Mouse (Mus musculus) cerebellum, postnatal 10 days (tissue): ENCODE measurements around the gene Alpk1.
"Not testable (repeated sequence)": the region's sequence is repeated elsewhere in the genome, so short reads cannot be mapped to it uniquely, and the experiment has no call there.

Experiments
- DNase-seq, 2 experiments: peaks; one replicate each; pipeline ENCODE4 v3.0.0; 2021; ENCODE audit warnings: mixed read lengths in 2 of 2

The Alpk1 gene

DNA sequence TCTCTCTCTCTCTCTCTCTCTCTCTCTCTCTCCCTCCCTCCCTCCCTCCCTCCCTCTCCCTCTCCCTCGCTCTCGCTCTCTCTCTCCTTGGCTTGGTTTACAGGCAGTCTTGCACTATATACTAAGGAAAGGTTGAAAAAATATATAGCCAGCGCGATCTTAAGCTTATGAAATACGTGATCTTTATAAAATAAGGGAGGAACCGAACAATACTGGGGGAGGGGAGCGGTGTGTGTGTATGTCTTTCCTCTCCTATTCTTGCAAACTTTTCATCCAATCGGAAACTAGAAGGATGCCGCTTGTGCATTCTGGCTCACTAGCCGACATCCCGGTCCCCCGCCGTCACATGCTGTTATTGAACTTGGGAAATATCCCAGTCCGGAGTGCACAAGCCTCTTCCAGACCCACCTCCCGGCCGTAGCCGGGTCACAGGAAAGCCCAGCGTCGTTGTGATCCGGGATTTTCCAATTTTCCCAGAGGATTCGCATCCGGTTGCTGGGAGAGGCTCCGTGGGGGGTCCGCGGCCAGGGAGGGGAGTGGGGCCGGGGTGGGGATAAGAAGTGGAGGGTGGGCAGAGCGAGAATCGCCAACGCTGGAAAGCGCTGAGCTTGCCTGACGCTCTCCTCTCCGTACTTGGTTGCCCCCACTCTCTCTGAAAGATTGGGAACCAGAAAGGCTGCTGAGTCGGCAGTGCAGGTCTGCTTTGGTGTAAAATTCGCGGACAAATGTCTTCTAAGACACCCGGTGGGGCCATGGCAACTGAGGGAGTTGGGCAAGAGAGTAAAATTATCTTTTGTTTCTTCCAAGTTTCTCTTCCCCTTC, 10.1 kb upstream of the Alpk1 start:
- peak; percentile 63 to 65 for DNase-seq

DNA sequence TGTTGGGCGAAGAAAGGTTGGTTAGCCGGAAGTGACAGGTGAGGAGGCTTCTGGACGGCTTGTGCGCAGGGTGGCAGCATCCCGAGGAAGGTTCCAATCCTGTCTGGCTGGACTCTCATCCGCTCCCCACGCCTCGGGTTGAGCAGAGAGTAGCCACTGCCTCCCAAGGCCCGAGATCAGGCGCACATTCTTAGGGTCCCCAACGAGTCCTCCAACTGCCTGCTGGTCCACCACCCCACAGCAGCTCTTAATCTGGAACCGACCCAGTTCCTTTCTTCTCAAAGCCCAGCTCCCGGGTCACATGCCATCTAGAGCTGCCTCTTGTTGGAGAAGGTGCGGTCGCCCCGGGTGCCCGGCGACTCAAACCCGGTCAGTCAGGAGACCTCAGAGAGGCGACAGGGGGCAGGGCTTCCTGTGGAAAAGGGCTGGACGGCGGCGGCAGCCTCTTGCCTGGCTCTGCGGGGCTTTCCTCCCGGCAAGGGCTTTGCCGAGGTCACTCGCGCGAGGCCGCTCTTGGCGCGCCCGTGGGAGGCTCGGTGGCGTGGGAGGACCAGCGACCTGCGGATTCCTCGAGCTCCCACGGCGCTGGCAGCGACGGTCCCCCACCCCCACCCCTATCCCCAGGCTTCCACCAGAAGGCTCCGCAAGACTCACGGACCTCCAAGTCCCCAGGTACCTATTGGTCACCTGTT, 9.3 kb upstream of the Alpk1 start, which contains the start of gene Tifa:
Tifa (plus strand) TSS at position 306 of the 692 bp plus-strand sequence.
- DNase-seq = peak; percentile 57 to 58

DNA sequence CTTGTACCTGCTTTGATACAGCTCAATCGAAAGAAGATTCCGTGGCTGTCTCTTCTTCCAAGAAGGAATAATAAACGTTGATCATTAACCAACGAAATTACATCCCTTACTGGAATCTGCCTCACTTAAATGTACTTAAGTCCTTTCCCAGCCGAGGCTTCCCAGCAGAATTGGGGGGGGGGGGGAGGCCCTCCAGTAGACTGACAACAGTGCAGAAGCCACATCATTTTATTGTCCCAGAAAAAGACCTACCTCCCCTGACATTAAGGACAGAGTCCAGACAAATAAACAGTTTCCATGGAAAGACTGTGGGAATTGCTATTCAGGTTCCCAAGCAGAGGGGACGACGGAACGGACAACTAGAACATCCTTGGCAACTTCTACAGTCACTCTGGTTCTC, 8.6 kb upstream of the Alpk1 start:
- DNase-seq = no peak

GRCm38 (mm10) chr3:127788038-127788437, 7.7 kb upstream of the Alpk1 start:
- DNase-seq = no peak

DNA sequence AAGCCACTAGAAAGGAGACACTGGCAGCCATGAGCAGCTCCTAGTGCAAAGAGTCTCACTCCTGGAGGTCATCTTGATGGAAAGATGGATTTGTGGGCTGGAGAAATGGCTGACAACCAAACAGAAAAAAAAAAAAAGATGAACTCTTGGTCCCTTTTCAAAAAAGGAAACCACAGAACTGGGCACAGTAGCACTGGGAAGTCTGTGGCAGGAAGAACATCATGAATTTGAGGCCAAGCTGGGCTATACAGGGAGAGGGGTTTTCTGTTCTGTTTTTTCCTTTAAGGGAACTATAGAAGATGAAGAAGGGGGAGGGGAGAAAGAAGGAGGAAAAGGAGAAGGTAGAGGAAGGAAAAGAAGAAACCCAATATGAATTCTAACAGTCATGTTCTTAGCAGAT, 6.7 kb upstream of the Alpk1 start:
- DNase-seq = no peak

DNA sequence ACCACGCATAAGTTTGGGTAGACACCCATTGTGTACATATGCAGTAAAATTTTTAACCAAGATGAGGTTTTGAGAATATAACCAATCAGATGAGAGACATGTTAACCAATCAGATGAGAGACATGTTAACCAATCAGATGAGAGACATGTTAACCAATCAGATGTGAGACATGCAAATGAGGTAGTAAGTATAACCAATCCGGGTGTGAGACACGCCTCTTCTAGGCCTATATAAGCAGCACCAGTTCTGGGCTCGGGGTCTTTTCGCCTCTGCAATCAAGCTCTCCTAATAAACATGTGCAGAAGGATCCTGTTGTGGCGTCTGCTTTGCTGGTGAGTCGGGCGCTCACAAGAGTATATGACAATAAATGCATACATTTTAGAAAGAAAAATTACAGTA, 3.4 kb upstream of the Alpk1 start:
- DNase-seq = not testable (repeated sequence)

DNA sequence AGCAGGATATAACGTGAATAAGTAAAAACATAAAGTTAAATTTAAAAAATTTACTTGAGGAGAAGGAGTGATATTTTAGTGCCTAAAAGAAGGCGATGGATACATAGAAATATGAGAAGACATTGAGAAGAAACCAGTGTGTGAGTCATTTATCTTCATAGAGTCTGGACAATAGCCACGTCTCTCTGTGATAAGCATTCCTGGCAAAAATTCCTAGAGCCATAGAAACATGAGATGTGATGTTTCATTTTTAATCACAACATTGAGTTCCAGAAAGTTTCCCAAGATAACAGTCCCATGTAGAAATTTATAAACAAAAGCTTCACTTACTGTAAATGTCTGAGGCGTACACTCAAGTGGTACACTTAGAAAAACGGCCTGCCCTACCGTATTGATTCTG, 2.6 kb upstream of the Alpk1 start:
- DNase-seq = no peak

GRCm38 (mm10) chr3:127780921-127781320, 594 bp upstream of the Alpk1 start:
- peak; percentile 32 to 48 for DNase-seq

DNA sequence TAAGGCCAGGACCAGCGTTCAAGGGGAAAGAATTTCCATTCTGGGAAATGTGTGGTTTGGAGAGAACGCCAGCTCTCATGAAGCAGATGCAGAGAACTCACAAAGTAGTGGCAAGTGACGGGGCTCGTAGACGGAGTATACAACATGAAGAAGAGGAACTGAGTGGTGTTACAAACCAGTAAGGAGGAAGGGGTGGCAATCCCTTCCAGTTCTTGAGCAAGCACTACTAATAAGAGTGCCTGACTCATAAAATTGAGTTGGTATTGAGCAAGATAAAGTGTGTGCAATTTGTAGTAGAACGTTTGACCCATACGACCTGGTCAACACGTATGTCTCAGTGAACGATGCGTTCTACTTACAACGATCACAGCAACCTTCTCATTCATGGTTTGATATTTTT, 11.2 kb downstream of the Alpk1 start:
- no peak for DNase-seq

- DNase-seq = no peak
Measured at GRCm38 (mm10) chr3:127765971-127766370, 14.4 kb downstream of the Alpk1 start.

DNA sequence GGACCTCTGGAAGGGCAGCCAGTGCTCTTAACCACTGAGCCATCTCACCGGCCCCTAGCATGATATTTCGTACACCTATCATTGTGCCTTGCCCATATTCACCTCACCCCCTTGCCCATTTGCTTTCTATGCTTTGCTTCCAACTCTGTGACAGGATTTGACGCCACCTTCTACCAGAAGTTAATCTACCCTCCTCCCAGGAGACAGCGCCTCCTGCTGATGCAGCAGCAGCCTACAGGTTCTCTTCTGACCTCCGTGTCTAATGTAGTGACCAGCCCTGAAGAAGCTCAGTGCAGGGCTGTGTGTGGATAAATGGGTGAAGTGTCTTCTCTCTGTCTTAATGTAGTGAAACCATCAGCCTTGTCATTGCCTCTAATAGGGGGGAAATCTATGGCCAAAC, 15.8 kb downstream of the Alpk1 start:
- DNase-seq = no peak

DNA sequence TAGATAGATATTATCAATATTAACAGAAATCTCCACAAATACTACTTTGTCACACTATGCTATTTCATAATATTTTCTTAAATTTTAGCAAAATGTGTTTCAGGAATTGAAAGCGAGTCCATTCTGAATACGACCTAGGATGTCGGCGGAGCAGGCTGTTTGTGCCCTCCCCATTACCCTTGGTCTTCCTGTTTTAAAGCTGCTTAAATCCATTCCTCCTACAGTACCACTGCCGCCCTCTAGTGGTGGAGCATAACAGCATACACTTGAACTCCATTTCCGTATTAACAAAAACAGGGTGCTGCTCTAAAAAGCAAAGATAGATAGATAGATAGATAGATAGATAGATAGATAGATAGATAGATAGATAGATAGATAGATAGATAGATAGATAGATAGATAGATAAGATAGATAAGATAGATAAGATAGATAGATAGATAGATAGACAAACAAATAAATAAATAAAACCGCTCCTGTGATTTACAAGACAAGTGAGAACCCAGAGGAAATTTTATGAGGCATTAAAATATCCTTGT, 17.2 kb downstream of the Alpk1 start:
- DNase-seq = peak; percentile 91 to 93

DNA sequence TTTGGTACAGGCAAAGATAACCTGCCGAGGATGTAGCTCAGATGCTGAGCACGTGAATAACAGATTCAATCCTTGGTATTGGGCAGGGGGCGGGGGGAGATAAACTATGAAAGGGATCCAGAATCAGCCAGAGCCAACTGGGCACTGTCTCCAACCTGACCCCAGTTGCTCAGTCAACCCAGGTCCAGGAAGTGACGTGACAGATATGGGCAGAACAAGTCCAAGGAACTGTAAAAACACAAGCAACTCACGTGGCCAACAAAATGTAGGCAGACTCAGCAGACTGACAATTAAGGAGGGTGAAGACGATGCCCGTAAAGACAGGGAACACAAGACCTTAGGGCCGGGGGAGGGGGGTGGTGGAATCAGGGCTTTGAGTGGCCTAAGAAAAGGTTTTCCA, 17.9 kb downstream of the Alpk1 start:
- DNase-seq = no peak

- peak; percentile 74 to 77 for DNase-seq
Measured at GRCm38 (mm10) chr3:127759212-127759611, 21.1 kb downstream of the Alpk1 start.

- DNase-seq = no peak
Measured at GRCm38 (mm10) chr3:127758806-127759205, 21.5 kb downstream of the Alpk1 start.

DNA sequence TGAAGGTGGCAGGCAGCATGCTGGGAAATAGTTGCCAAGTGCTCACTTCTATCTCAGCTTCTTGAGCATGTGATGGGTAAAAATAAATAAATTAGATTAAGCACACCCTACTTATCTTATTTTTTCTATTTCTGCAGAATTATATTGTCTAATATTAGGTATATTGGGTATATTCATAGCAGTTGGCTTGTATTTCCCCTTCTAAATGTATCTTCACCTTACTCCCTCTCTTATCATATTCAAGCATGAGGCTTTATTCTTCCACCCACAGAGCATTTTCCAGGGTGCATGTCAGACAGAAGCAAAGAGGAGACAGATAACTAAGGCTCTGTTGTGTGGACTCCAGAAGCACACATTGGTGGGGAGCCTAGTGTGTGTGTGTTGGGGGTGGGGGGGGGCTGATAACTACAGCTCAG, 22.4 kb downstream of the Alpk1 start:
- no peak for DNase-seq

DNA sequence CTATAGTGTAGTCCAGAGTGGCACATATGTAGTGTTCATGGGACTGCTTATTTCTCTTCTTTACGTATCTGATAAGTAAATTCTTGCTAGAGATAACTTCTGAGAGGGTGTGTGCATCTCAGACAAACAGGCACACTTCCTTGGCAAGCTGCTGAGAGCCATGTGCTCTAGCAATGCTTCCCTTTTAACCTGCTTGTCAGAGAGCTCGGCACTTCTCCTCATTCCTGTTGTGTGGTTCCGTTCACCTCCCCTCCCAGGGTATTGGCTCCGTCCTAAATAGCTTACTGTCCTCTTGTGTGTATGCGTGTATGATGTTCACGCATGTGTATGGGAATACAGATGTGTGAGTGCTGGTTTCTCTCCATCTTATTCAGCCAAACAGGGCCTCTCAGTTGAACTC, 23.9 kb downstream of the Alpk1 start:
- DNase-seq = no peak

DNA sequence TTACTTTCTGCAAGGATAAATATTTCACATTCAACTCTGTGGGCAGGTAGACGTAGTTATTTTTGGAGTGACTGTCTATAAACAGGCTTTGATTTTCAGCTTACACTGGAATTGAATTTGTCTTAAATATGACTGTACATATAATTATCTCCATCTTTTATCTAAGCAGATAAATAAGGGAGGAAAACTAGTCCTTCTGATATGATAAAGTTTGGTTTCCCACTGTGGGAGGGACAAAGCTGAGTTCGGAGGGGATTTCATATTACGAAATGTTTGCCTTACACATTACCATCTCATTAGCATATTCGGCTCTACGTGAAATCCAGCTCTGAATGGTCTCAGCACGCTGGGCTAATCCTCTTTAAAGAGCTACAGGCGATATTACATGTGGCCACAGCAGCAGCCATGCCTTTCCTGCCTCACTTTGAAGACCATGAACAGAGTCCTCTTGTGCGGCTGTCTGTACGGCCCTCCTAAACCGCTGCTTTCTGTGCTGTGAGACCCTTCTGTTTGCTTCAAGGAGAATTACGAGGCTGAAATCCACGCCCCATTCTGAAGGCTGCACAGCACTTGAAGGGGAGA, 30.3 kb downstream of the Alpk1 start:
- DNase-seq = no peak

GRCm38 (mm10) chr3:127749266-127749665, 31.1 kb downstream of the Alpk1 start:
- DNase-seq = peak; percentile 31 to 46

DNA sequence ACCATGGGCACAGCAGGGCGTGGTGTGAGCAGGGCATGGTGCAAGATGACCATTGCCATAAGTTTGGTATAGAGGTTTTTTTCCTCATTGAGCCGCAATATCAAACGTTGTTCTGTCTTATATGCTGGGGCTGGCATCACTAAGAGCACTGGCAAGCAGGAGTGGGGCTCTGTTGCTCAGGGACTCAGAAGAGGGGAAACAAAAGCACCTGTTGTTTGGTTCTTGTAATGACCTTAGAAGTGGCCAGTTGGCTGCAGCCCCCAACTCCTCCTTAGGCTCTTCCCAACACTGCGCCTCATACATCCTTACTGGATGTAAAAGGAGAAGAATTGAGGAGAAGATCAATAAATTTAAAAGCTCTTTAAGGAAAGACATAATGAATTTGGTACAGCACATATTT, 31.7 kb downstream of the Alpk1 start:
- no peak for DNase-seq

GRCm38 (mm10) chr3:127745911-127746640, 34.3 kb downstream of the Alpk1 start:
- peak; percentile 11 to 21 for DNase-seq

GRCm38 (mm10) chr3:127745504-127745903, 34.8 kb downstream of the Alpk1 start:
- no peak for DNase-seq
